Mouse (Mus musculus) intestine, embryonic 15.5 days (tissue): Measurements from ENCODE around the gene BC004004. TPM values are rescaled to one million over a fixed set of nuclear protein-coding genes. Genes with fewer than 3 reads are reported as not detected.
"Not testable (repeated sequence)": the region's sequence is repeated elsewhere in the genome, so short reads cannot be mapped to it uniquely, and the experiment has no call there.

ENCODE experiments used
- ATAC-seq: fragments of 200-750 bp; cut with Nextera tagmentation; 2 replicates; pipeline ENCODE4 v1.8.0; 2017; ENCODE audit warnings: moderate TSS enrichment, moderate library complexity
- H3K27ac ChIP-seq: fragments of 300-500 bp; sonication (generic); 2 replicates; pipeline ENCODE4 v1.5.1; 2015; ENCODE audit warnings: mild to moderate bottlenecking, inconsistent platforms
- H3K27me3 ChIP-seq: fragments of 300-500 bp; sonication (generic); replicated peaks from 2 replicates; pipeline ENCODE4 v1.6.1; 2015; ENCODE audit warnings: inconsistent platforms
- H3K36me3 ChIP-seq: fragments of 300-500 bp; sonication (generic); 2 replicates; pipeline ENCODE4 v1.6.1; 2015; ENCODE audit warnings: inconsistent platforms
- H3K4me1 ChIP-seq: fragments of 300-500 bp; sonication (generic); replicated peaks from 2 replicates; pipeline ENCODE4 v1.6.1; 2015; ENCODE audit warnings: inconsistent platforms
- H3K4me2 ChIP-seq: fragments of 300-500 bp; sonication (generic); replicated peaks from 2 replicates; pipeline ENCODE4 v1.6.1; 2015; ENCODE audit warnings: mild to moderate bottlenecking, inconsistent platforms
- H3K4me3 ChIP-seq: fragments of 300-500 bp; sonication (generic); replicated peaks from 2 replicates; pipeline ENCODE4 v1.5.1; 2015; ENCODE audit warnings: inconsistent platforms
- H3K9ac ChIP-seq: fragments of 300-500 bp; sonication (generic); 2 replicates; pipeline ENCODE4 v1.6.1; 2015; ENCODE audit warnings: inconsistent platforms
- H3K9me3 ChIP-seq: fragments of 300-500 bp; sonication (generic); 2 replicates; pipeline ENCODE4 v1.6.1; 2016; ENCODE audit warnings: inconsistent platforms
- WGBS: fragments of 180-500 bp; shearing (Covaris S2); methylation state at CpG from one replicate; pipeline ENCODE4 v1.1.7; 2015; 5-methylcytosine and 5-hydroxymethylcytosine counted together
- polyA plus RNA-seq: library from polyadenylated mRNA; unstranded; fragments of >200 nt; fragmentation: Nextera tagmentation; extraction: Ambion mirVana; gene quantifications from 2 replicates; pipeline ENCODE4 v1.2.1, GENCODE M21; 2015

The BC004004 gene
- polyA plus RNA-seq, 1 experiment from 2014 or later: 78.3 TPM

- H3K27me3 ChIP-seq, ATAC-seq, H3K4me3 ChIP-seq, H3K9me3 ChIP-seq, H3K4me2 ChIP-seq, H3K27ac ChIP-seq, H3K9ac ChIP-seq: not testable (repeated sequence)
- H3K4me1 ChIP-seq: peaks cover 20% of the 10 kb centered on the region
- 77% methylated on average over 14 of the region's 14 CpGs for WGBS
- peaks cover 34% of the 10 kb centered on the region for H3K36me3 ChIP-seq
Measured at GRCm38 (mm10) chr17:29251006-29251405, 17.6 kb upstream of the BC004004 start.

- no peaks in the 10 kb centered on the region for H3K9me3 ChIP-seq
- no peak overlapping the region for H3K4me2 ChIP-seq
- ATAC-seq: peak; percentile 51; the same call in 1 of the 2 replicates
- no peaks in the 10 kb centered on the region for H3K27me3 ChIP-seq
- H3K4me3 ChIP-seq: no peak overlapping the region
- WGBS: 71% methylated on average over 15 of the region's 15 CpGs
- peaks cover 17% of the 10 kb centered on the region; the same call in 1 of the 2 replicates for H3K4me1 ChIP-seq
- peaks cover 36% of the 10 kb centered on the region for H3K36me3 ChIP-seq
- no peak overlapping the region for H3K9ac ChIP-seq
- H3K27ac ChIP-seq: peak overlapping the region; percentile 36; the same call in 1 of the 2 replicates
Measured at GRCm38 (mm10) chr17:29251608-29252390, 16.8 kb upstream of the BC004004 start.

- no peaks in the 10 kb centered on the region for H3K27me3 ChIP-seq
- no peak overlapping the region for H3K27ac ChIP-seq
- WGBS: 86% methylated on average over 2 of the region's 2 CpGs
- H3K4me3 ChIP-seq: no peak overlapping the region
- peaks cover 21% of the 10 kb centered on the region for H3K4me1 ChIP-seq
- ATAC-seq: no peak
- no peak overlapping the region for H3K9ac ChIP-seq
- no peak overlapping the region for H3K4me2 ChIP-seq
- H3K36me3 ChIP-seq: peaks cover 48% of the 10 kb centered on the region
- no peaks in the 10 kb centered on the region for H3K9me3 ChIP-seq
Measured at GRCm38 (mm10) chr17:29253236-29253635, 15.4 kb upstream of the BC004004 start.

GRCm38 (mm10) chr17:29253684-29254083, 14.9 kb upstream of the BC004004 start:
- H3K4me2 ChIP-seq: no peak overlapping the region
- 72% methylated on average over 9 of the region's 9 CpGs for WGBS
- peaks cover 51% of the 10 kb centered on the region for H3K36me3 ChIP-seq
- no peaks in the 10 kb centered on the region for H3K27me3 ChIP-seq
- H3K27ac ChIP-seq: no peak overlapping the region
- no peak for ATAC-seq
- no peak overlapping the region for H3K9ac ChIP-seq
- no peaks in the 10 kb centered on the region for H3K9me3 ChIP-seq
- peaks cover 22% of the 10 kb centered on the region for H3K4me1 ChIP-seq
- H3K4me3 ChIP-seq: no peak overlapping the region

- not testable (repeated sequence) for H3K9me3 ChIP-seq, ATAC-seq, H3K9ac ChIP-seq, H3K4me2 ChIP-seq, H3K4me3 ChIP-seq, H3K27me3 ChIP-seq, H3K27ac ChIP-seq
- Histone ChIP-seq H3K36me3 (peaks cover 51% of the 10 kb centered on the region), H3K4me1 (peaks cover 25% of the 10 kb centered on the region)
- WGBS: 86% methylated on average over 6 of the region's 6 CpGs
Measured at GRCm38 (mm10) chr17:29254784-29255183, 13.8 kb upstream of the BC004004 start.

GRCm38 (mm10) chr17:29256507-29256906, 12.1 kb upstream of the BC004004 start:
- peaks cover 30% of the 10 kb centered on the region for H3K4me1 ChIP-seq
- H3K27ac ChIP-seq: no peak overlapping the region
- H3K4me3 ChIP-seq: no peak overlapping the region
- no peak for ATAC-seq
- H3K4me2 ChIP-seq: no peak overlapping the region
- 84% methylated on average over 6 of the region's 6 CpGs for WGBS
- peaks cover 43% of the 10 kb centered on the region for H3K36me3 ChIP-seq
- no peak overlapping the region for H3K9ac ChIP-seq
- H3K9me3 ChIP-seq: no peaks in the 10 kb centered on the region
- H3K27me3 ChIP-seq: no peaks in the 10 kb centered on the region

- ATAC-seq: no peak
- Histone ChIP-seq H3K4me2 (no peak overlapping the region), H3K4me1 (peaks cover 30% of the 10 kb centered on the region), H3K36me3 (peaks cover 38% of the 10 kb centered on the region), H3K4me3 (no peak overlapping the region), H3K9ac (no peak overlapping the region), H3K9me3 (no peaks in the 10 kb centered on the region), H3K27me3 (no peaks in the 10 kb centered on the region), H3K27ac (no peak overlapping the region)
- 90% methylated on average over 10 of the region's 10 CpGs for WGBS
Measured at GRCm38 (mm10) chr17:29257001-29257511, 11.5 kb upstream of the BC004004 start.

GRCm38 (mm10) chr17:29258025-29258558, 10.5 kb upstream of the BC004004 start:
- WGBS: 75% methylated on average over 10 of the region's 10 CpGs
- no peak overlapping the region for H3K4me2 ChIP-seq
- peak overlapping the region; percentile 3; the same call in 1 of the 2 replicates for H3K27ac ChIP-seq
- peaks cover 34% of the 10 kb centered on the region for H3K36me3 ChIP-seq
- ATAC-seq: peak; percentile 30; the same call in 1 of the 2 replicates
- no peaks in the 10 kb centered on the region for H3K9me3 ChIP-seq
- no peak overlapping the region for H3K4me3 ChIP-seq
- H3K9ac ChIP-seq: no peak overlapping the region
- no peaks in the 10 kb centered on the region for H3K27me3 ChIP-seq
- peaks cover 32% of the 10 kb centered on the region for H3K4me1 ChIP-seq

- no peak for ATAC-seq
- Histone ChIP-seq H3K27me3 (no peaks in the 10 kb centered on the region), H3K4me3 (no peak overlapping the region), H3K9me3 (no peaks in the 10 kb centered on the region), H3K36me3 (peaks cover 31% of the 10 kb centered on the region), H3K4me1 (peaks cover 32% of the 10 kb centered on the region), H3K9ac (no peak overlapping the region), H3K4me2 (no peak overlapping the region), H3K27ac (no peak overlapping the region)
- WGBS: 89% methylated on average over 2 of the region's 2 CpGs
Measured at GRCm38 (mm10) chr17:29258921-29259320, 9.7 kb upstream of the BC004004 start.

GRCm38 (mm10) chr17:29259489-29259888, 9.1 kb upstream of the BC004004 start:
- Histone ChIP-seq H3K36me3 (peaks cover 26% of the 10 kb centered on the region), H3K9ac (no peak overlapping the region), H3K4me3 (no peak overlapping the region), H3K9me3 (no peaks in the 10 kb centered on the region), H3K4me1 (peaks cover 35% of the 10 kb centered on the region), H3K27ac (no peak overlapping the region), H3K27me3 (no peaks in the 10 kb centered on the region), H3K4me2 (no peak overlapping the region)
- 7% methylated on average over 3 of the region's 3 CpGs for WGBS
- peak; percentile 46; the same call in 1 of the 2 replicates for ATAC-seq

- H3K27ac ChIP-seq: no peak overlapping the region
- peaks cover 37% of the 10 kb centered on the region for H3K4me1 ChIP-seq
- H3K9me3 ChIP-seq: no peaks in the 10 kb centered on the region
- no peak overlapping the region for H3K9ac ChIP-seq
- no peak for ATAC-seq
- H3K4me2 ChIP-seq: no peak overlapping the region
- WGBS: 89% methylated on average over 15 of the region's 15 CpGs
- no peaks in the 10 kb centered on the region for H3K27me3 ChIP-seq
- no peak overlapping the region for H3K4me3 ChIP-seq
- peaks cover 26% of the 10 kb centered on the region for H3K36me3 ChIP-seq
Measured at GRCm38 (mm10) chr17:29260501-29260900, 8.1 kb upstream of the BC004004 start.

GRCm38 (mm10) chr17:29261603-29262258, 6.9 kb upstream of the BC004004 start:
- WGBS: 85% methylated on average over 22 of the region's 22 CpGs

More at GRCm38 (mm10) chr17:29261603-29262258, 6.9 kb upstream of the BC004004 start:
- Histone ChIP-seq H3K9ac (0 out of 2 replicates have a peak overlapping the region, but pooled peaks have one; percentile 11), H3K27me3 (no peaks in the 10 kb centered on the region), H3K9me3 (no peaks in the 10 kb centered on the region), H3K27ac (peak overlapping the region; percentile 17; the same call in 1 of the 2 replicates), H3K4me1 (peaks cover 37% of the 10 kb centered on the region), H3K4me2 (peak overlapping the region; percentile 74), H3K36me3 (peaks cover 20% of the 10 kb centered on the region), H3K4me3 (no peak overlapping the region; the same call in 1 of the 2 replicates)
- no peak for ATAC-seq
